Mouse (Mus musculus) hematopoietic stem cell, adult 5-6 weeks (primary cell): ENCODE measurements around the gene Cir1. TPM values are rescaled to one million over a fixed set of nuclear protein-coding genes. Genes with fewer than 3 reads are reported as not detected.

Experiments
- ATAC-seq, 2 experiments: fragments of 125-278 bp in 1 of 2; replicated peaks in 1 of 2; 2 replicates each; pipeline ENCODE4 v1.8.0; 2016 to 2017; ENCODE audit warnings: inconsistent platforms in 2 of 2, mild to moderate bottlenecking in 2 of 2, moderate number of reproducible peaks in 2 of 2, low read depth in 1 of 2, moderate TSS enrichment in 1 of 2; ENCODE audit not compliant: low FRiP score in 2 of 2, poor library complexity in 2 of 2, severe bottlenecking in 2 of 2, insufficient read depth in 1 of 2, low TSS enrichment in 1 of 2
- total RNA-seq: library from RNA; stranded (forward); fragments of 172-1452, 232-1000 nt; gene quantifications from 2 replicates; pipeline ENCODE4 v1.2.3, GENCODE M21; 2017

The Cir1 gene
- total RNA-seq, 1 experiment from 2014 or later, result 39.5 TPM

DNA sequence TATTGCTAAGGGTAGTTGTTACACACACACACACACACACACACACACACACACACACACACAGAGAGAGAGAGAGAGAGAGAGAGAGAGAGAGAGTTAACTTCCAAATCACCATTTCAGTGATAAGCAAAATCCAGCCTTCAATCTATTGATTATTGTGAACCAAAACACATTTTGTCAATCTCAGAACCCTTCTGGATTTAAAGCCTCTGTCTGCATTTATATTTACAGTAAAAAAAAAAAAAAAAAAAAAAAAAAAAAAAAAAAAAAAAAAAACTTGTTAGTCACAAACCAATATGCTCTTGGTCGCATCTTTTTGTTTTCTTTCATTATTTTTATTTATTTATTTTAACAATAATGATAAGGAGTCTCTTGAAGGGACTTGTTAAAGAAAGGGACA is 45.9 kb downstream of the Cir1 start:
- ATAC-seq, result no peak

DNA sequence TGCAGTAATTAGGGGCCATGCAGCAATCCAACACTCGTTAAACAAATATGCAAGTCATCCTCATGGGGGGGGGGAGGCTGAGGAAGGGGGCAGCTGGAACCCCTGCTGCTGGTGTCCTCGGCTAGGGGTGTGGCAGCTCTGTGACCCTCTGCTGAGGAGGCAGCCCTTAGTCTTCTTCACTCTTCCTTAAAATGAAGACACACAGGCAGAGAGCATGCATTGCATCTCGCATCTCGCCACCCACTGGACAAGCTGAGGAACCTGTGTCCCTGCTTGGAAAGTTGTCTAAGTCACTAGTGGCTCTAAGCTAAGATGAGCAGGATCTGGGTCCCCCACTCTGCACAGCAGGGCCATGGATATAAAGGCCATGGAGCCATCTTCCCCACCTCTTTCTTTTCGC is 46.5 kb downstream of the Cir1 start:
- 0 out of 4 replicates have a peak, but pooled peaks of 1 of the 2 experiments have one; percentile 41 for ATAC-seq

DNA sequence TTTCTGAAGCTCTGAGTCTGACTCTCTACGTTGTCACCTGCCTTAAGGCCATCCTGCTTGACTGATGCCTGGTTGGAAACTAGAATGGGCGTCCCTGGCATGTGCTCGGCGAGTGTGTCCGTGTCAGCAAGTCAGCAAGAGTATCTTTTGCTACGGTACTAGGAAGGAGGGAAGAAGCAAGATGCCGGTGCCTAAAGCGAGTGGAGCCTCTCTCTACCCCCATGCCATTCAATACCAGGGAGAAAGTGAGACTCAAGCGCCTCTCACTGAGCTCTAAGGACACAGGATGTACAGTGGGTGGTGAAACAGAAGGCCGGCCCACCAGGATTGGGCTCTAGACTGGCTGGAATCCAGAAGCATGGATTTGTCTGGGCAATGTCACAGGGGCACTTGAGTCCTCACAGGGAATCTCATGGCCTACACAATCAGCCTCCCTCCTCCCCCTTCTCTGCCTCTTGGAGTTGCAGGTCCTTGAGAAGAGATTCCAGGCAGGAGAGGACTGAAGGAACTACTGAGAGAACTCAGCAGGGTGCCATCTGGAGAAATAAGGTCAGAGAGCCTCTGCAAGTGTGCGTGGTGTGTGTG is 47.8 kb downstream of the Cir1 start:
- no peak for ATAC-seq

DNA sequence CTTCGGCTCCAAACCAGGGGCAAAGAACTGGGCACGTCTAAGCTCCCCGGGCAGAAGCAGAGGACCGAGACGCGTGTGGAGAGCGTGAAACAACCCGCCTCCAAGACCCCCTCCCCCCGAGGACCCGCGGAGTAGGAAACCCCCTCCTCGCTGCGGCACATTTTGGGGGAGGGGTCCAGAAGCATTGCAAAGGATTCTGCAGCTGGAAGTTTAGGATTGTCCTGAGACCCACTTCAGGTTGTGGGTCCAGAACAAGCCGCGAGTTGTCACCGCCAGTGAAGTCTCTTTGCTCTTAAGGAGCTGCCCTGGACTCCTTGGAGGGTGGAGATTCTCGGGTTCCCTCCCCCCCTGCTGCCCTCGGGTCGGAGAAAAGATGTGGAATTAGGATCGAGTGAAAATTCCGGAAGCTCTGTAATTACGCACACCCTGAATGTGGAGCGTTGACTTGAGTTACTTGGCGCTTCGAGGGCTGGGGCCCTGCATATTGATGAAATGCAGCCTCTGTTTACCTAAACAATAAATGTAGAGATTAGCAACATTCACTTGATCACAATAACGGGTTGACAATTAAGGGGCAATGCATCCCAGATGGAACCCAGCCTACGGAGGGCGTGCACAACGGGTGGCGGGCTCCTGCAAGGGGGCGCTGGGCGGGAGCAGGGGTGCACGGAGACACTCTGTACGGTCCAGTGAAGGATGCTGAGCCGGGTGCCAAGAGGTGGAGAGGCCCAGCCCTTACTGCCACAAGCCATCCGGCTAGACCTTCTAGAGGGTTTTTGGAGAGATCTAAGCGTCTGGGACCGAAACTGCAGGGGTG is 48.5 kb downstream of the Cir1 start:
- ATAC-seq, result no peak

DNA sequence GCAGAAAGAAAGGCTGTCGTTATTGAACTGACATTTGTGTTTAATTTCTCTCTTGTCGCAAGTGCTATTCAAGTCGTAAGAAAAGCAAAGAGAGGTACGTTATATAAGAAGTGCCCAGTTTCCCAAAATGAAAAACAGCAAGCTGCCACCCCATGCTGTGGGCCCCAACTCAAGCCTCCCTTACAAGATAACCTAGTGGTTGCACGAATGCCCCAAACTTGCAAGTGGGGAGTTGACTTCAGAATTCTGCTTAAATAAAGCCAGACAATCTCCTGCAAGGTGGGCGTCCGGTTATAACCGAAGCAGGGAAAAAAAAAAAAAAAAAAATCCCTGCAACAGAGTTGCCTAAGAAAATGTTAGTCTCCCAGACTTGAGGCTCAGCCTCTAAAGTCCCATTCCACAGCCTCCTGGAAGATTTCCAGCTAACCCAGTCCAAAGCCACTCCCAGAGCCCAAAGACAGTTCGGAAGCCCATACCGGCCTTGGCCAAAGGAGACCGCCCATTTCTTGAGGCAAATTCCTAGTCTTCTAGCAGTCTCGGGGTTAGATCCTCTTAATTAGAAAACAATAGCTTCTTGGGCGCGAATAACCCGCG is 49.2 kb downstream of the Cir1 start:
- no peak for ATAC-seq

DNA sequence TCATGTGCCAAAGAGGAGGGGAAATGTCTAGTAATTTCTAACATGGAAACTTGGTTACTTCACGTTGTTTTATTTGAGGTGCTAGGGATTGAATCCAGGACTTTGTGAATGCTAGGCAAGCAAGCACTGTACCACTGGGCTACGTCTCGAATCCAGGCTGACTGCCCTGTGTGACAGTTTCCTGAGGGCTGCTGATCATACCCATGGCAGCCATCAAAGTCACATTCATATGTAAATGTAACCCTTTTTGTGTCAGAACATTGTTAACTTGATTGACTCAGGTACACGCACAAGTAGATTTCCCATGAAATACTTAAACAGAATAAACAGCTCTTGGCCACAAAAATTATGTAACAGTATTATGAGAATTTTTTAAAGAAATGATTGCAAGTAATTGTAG is 63.8 kb downstream of the Cir1 start:
- ATAC-seq, result no peak

DNA sequence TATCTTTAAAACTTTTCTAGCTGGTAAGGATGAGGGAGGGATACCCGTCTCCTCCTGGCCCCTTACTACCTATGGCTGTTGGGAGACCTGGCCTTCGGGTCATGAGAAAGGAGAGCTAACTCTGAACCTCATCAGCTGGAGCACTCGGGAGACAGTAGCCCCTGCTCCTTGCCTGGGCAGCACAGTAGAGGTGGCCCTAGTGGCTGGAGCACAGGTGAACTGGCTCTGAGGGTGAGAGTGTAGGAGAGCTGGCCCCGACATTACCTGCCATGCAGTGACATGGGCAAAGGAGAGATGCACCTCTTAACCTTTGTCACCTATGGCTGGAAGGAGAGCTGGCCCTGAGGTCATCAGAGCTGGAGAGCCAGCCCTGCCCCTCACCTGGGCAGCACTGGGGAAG is 71.2 kb downstream of the Cir1 start:
- ATAC-seq, result no peak

Other genes starting within 250 kb of the Cir1 start
- 92.2 and 115 TPM in 2 replicates for gene Ola1, start 93.8 kb downstream of the Cir1 start, total RNA-seq
- not detected in 2 replicates for gene Sp9, start 40.8 kb downstream of the Cir1 start, total RNA-seq
- gene Scrn3, start 100 bp downstream of the Cir1 start, total RNA-seq, result 8.5 and 20.6 TPM in 2 replicates
- 0.81 and 2.2 TPM in 2 replicates for gene Gpr155, start 73.9 kb upstream of the Cir1 start, total RNA-seq
- 18.8 and 24.3 TPM in 2 replicates for gene Wipf1, start 217.0 kb upstream of the Cir1 start, total RNA-seq